Mouse (Mus musculus): ENCODE data around the gene H2al1m.
"Not testable (repeated sequence)": the region's sequence is repeated elsewhere in the genome, so short reads cannot be mapped to it uniquely, and the experiment has no call there.

The H2al1m gene

DNA sequence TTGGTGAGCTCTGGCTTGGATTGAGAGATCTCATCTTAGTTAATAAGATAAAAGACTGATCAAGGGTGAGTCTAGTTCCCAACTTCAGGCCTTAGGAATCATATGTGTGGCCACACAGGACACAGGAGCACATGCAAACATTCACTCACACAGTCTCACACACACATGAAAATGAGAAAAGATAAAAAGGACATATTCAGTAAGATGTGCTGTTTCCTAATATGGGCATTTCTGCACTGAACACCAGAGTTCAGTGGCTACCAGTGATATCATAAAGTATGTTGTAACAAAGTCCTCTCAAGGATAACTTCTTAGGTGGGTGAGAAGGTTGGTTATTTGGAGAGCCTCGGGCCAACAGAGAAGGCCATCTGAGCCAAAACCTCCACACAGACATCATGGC, at the start of gene H2al1m:
TSS of gene H2al1m (plus strand) at position 301 of the 400 bp plus-strand sequence.
- in situ Hi-C loops (cut with MboI, MseI): not testable (repeated sequence)

DNA sequence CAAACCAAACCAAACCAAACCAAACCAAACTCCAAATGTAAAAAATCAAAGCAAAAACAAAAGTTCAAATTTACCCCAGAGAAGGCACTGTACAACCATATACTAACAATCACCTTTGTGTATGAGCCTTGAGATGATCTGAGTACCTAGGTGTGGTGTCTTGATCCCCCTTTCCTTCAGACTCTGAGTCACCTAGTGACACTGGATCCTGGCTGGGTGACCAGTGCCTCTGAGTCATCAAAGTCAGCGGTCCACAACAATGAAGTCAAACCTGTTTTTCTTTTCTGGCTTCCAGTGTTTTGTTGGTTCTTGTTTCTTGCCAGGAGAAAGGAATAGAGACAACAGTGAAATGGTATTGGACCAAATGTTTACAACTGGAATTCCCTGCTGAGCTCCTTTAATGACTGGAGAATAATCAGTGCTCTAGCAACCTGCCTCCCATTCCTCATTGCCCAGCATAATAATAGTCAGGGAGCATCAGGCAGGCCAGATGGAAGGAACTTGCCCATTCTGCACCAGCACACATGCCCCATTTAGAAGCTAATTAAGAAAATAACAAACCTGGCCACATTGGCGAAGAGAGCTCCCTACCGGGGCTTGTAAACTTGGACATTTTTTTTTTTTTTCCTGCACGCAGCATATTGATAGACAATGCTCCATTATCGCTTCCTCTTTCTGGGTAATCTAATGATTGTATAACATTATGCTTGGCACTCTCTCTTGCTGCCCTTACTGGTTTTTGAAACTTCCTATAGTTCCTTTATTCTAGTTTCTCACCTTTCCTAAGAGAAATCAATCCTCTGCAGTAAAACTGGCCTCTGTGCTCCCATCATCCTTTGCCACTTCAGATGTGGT, 42.6 kb upstream of the H2al1m start:
- in situ Hi-C loops (cut with MboI, MseI): no loop called here

DNA sequence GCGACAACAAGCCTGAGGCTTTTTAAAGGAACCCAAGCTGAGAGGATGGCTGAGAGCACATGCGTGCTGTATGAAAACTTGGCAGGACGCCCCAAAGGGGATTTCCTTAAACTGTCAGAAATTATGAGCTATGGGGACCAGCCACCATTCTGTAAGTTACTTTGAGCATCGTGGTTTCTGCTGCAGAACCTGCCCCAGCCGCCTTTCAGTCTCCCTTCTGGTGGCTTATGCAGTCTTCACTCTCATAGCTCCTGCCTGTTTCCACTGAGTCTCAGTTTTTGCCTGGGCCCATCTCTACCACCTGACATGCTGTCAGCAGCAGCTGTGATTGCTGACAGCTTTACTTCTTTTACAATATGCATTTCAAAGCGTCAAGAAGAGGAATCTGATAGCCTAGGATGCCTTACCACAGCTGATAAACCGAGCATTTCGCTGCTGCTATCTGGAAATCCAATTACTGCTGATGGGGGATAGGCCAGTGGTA, 40.1 kb upstream of the H2al1m start:
- in situ Hi-C loops (cut with MboI, MseI): no loop called here

DNA sequence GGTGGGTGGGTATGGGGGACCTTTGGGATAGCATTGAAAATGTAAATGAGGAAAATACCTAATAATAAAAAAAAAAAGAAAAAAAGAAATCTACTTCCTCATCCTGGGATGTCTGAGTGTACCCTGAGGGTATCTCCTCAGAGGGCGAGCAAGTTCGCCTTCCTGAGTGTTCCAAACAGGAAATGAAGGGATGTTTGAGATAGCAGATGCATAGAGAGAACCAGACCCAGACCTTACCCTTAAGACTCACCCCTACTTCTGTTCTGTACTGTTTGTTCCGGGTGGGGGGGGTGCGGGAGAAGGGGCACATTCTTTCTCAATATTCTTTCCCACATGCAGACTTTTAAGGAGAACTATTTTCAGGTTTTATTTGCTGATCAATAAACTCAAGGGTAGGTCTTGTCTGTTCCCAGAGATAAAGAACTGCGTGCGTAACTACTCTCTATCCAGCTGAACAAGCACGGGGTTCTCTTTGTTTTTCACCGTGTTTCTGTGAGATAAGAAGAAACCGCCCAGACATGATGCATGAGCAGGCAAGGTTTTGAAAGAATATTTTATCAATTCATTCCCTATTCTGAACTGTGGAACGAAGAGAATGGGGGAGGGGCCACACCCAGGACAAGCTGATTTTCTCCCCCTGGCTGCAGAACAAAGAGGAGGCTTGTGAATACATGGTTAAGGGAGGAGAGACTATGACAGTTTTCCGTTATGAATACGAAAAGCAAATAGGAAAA, 38.8 kb upstream of the H2al1m start:
- in situ Hi-C loops (cut with MboI, MseI): no loop called here

DNA sequence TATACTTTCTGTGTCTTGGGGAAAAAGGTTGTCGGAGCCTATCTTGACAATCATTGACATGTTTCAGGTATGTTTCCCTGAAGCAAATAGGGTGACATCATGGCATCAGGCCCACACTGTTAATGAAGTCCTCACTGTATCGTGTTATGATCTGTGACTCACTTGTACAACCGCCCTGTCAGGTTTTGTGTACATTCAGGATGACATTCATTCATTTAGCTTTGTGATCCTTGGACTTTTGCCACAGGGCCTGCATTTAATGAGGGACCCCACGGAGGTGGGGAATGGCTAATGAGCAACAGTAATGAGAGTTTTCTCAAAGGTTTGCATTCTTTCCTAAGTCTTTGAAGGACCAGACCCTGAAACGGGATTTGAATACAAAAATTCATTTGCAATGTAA, 34.7 kb upstream of the H2al1m start:
- in situ Hi-C loops (cut with MboI, MseI): no loop called here

DNA sequence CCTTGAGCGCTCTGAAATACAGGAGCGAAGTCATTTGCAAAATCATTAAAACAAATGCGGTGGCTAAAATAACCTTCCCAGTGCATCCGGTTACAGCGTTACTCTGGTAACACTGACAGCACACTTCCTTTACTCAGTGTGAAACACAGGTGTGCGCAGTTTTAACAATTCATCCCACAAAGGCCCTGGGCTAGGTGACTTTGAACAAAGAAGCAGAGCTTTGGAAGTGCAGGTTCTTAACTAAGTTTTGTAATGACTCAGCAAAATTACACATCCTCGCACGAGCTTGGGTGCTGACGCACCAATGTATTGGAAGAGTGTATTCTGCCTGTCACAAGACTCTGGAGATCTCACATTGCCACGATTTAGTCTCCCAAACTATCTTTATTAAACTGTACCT, 29.6 kb upstream of the H2al1m start:
- in situ Hi-C loops (cut with MboI, MseI): no loop called here

DNA sequence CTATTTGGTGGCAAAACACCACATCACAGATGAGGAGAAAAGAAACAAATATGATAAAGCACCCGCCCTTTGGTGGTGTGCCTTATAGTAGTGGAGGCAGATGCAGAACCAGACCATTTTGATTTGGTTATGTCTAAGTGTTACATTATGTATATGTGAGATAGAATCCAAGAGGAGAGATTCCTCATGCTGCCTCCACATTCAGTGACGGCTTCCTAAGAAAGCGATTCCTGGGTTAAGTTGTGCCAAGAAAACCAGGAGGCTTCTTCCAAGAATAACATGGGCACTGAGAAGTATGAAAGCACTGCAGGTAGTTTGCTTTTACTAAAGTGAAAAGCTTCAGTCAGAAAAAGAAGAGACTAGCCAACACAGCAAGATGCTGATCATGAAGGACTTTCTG, 28.7 kb upstream of the H2al1m start:
- in situ Hi-C loops (cut with MboI, MseI): no loop called here

DNA sequence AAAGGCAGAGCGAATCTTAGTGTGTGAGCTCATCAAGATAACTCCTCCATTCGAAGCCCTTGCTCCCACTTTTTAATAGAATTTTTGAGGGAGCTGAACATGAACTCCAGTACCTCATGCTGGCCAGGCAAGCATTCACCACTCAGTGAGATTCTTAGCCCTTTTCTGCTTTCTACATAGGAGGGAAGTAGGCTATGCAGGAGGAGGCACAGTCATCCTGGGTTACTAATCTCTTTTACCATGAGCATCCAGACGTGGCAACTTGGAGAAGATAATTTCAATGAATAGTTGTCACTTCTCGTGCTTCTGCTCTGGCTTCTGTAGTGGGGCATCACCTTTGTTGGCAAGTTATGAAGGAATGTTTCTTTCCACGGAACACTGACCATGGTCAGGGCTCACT, 26.8 kb upstream of the H2al1m start, which contains the start of gene Gm14862:
TSS of gene Gm14862 (minus strand) at position 134 of the 400 bp plus-strand sequence.
- in situ Hi-C loops (cut with MboI, MseI): no loop called here

DNA sequence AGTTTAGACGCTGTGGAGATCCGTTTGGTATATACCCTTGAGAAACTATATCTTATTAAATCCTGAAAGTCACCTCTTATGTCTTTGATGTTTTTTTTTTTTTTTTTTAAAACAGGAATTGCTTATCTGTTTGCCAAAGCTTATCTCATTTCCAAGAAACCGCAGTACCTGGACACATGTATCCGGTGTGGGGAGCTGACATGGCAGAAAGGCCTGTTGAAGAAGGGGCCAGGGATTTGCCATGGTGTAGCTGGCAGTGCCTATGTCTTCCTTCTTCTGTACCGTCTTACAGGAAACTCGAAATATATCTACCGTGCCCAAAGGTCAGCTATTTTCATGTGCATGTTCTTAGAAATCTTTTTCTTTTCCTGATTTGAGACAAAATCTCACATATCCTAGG, 25.7 kb upstream of the H2al1m start:
- in situ Hi-C loops (cut with MboI, MseI): no loop called here

DNA sequence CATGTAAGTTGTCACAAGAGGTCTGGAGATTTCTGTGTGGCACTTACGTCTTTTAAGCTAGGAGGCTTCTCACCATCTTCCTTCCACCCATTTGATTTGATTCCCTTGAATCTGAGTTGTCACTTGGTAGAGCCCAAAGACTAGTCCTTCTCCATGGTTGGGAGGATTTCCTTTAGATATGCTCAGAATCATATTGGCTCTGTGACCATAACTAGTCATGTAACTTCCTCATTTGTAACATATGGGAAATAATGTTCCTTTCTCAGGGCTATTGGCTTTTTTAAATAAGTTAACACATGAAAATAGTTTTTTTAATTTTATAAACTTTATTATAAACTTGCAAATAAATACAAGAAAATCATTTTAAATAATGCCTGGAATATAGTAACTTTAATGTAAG, 24.3 kb upstream of the H2al1m start:
- in situ Hi-C loops (cut with MboI, MseI): no loop called here

DNA sequence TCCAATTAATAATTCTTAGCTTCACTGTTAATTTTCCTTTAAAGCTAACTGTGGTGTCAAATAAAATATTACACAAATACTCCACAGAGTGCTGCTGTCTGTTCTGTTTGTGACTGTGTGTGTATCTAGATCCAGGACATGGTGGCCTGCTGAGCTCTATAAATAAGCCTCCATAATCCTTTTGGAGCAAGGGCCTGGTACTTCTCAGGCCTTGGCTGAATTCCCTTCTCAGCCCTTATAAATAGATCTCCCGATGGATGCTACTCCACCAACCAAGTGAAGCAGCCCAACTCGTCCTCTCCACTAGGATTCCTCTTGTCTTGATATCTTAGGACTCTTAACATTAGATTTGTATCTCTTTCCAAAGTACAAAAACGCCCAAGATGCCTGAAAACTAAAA, 12.5 kb upstream of the H2al1m start:
- in situ Hi-C loops (cut with MboI, MseI): no loop called here

DNA sequence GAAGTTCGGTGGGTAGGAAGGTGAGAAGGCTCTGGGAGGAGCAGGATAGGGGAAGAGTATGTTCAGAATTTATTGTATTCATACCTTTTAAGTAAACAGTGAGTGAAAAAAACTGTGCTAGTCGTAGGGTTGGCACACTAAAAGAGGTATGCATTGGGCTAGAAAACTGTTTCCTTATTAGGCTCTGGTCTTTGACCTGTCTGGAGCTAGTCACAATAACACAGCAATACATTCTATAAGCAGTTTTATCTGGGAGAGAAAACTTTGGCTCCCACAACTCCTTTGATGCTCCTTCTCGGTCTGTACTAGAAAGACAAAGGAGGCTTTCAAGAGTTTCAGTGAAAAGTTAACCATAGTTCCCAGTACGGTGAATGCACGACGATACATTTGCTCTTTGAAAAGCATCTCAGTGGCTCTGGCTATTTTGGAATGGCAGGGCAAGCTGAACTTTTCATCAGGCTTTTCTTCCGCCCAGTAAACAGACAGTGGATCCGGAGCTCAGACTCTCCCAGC, 11.6 kb upstream of the H2al1m start:
- in situ Hi-C loops (cut with MboI, MseI): no loop called here

DNA sequence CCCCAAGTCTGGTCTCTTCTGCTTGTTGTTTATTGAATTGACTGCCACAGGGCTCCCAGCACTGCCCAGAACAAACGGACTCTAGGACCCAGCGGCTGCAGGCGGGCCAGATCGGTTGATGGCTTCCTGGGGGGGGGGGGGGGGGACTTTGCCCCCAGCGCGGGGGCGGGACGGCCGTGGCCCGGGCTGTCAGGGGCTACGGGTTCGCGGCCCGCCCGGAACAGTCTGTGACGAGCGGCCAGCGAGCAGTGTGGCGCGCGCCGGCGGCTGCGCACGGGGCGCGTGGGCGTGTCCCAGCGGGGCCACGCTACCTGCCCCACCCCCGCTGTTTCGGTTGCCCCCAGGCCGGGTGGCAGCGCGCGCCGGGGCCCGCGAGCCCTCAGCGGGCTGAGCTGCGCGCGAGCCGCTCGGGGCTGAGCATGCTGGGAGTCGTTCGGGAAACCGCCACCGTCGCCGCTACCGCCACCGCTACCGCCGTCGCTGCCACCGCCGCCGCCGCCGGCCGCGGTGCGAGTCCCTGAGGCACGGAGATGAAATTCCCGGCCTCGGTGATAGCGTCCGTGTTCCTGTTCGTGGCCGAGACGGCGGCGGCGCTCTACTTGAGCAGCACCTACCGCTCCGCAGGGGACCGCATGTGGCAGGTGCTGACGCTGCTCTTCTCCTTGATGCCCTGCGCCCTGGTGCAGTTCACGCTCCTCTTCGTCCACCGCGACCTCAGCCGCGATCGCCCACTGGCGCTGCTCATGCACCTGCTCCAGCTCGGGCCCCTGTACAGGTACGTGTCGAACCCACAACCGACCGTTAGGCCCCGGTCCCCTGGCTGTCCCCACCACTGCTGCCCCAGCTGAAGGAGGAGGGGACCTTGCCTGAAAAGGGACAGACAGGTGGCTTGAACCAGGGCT, 10.9 kb upstream of the H2al1m start, which contains the start of gene Xk:
TSS of gene Xk (plus strand) at position 297 of the 902 bp plus-strand sequence.
- in situ Hi-C loops (cut with MboI, MseI): no loop called here

DNA sequence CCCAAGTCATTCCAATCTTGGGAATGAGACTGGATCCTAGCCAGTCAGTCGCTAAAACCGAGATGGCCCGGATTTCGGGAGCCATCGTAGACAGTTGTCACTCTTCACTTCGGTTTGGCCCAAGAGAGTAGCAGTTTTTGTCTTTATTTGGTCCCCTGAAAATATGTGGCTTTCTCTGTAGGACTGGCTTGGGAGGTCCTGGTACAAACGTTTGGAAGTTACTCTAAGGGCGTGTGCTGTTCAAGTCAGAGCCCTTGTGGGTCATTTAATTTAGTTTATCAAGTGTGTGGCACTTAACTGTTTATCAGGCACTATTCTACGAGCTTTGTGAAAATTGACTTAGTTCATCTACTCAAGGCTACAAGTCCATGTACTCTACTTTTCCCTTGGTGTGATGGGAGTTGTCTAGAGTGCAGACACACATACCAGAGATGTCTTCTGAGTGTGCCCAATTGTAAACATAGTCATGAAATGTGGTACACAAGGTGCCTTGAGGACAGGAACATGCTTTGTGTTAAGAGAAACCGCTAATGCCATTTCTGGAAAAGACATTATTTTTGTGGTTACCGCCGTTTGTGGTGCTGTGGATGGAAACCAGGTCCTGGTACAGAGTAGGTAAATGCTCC, 10.1 kb upstream of the H2al1m start:
- in situ Hi-C loops (cut with MboI, MseI): no loop called here

DNA sequence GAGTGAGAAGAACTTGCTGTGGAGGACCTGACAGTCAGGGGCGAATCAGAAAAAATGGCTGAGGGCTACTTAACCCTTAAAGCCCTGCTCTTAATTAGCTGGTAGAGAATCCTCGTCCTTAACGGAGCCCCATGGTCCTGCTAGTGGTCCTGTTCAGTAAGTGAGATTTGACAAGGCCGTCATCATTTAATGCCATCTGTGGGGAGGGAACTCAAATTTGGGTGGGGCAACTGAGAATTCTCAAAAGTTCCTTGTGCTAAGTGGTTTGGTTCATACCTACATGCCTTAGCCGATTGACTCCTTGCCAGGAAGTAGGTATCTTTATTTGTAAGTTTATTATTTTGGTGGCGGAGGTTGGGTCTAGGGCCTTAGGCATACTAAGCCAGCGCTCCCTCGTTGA, 9.2 kb upstream of the H2al1m start:
- in situ Hi-C loops (cut with MboI, MseI): no loop called here

DNA sequence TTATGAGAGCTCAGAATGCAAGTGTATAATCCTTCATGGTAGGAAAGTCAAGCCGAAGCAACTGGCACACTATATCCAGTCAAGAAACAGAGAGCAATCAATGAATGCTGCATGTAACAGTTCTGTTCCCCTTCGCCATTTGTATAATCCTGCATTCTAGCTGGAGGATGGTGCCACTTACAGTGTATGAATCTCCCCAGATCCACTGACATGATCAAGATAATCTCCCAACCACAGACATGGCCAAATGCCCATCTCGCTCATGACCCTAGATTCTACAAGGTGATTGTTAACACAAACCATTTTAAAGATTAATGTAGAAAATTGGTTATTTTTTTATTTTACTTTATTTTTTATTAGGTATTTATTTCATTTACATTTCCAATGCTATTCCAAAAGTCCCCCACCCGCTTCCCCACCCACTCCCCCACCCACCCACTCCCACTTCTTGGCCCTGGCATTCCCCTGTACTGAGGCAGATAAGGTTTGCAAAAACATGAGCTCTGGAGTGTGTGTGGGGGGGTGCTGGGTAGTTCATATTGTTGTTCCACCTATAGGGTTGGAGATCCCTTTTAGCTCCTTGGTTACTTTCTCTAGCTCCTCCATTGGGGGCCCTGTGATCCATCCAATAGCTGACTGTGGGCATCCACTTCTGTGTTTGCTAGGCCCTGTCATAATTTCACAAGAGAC, 9.7 kb downstream of the H2al1m start:
- in situ Hi-C loops (cut with MboI, MseI): loop anchor here (5.0 kb wide), 2 partner anchors 259 to 264 kb away; no protein-coding TSS in a partner anchor

DNA sequence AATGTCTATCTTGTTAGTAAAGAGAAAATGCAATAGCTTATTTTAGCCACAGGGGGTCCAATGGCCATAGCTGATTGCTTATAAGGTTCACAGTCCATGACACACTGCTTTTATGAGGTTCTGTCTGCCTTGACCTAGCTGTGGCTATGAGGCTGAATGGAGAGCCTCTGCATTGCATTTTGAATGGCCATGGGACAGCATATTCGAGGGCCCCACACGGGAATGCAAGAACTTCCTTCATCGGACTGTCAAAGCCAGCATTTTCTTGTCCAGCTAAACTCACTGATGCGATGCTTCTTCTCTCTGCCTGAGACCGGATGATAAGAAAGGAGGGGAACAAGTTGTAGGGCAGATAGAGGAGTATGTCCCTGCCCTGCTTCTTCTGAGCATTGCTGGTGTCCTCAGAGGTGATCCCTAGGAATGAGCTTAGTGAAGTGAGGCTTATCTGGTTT, 14.9 kb downstream of the H2al1m start:
- in situ Hi-C loops (cut with MboI, MseI): no loop called here

DNA sequence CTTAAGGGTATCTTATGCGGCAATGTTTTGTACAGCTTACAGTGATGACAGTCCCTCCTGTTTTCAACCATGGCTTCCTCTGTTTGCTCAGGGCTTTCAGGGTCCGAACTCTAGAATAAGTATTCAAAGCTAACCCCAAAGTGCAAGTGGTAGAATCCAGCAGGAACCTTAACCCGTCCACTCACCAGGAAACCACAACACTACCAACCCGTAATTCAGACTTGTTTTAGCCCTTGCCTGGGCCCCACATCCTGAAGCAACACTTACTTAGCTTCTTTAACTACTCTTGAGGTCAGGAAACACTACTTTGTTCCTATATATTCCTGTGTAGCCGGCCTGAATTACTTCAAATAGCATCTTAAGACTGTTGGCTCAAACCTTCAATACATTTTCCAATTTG, 19.2 kb downstream of the H2al1m start:
- in situ Hi-C loops (cut with MboI, MseI): no loop called here

DNA sequence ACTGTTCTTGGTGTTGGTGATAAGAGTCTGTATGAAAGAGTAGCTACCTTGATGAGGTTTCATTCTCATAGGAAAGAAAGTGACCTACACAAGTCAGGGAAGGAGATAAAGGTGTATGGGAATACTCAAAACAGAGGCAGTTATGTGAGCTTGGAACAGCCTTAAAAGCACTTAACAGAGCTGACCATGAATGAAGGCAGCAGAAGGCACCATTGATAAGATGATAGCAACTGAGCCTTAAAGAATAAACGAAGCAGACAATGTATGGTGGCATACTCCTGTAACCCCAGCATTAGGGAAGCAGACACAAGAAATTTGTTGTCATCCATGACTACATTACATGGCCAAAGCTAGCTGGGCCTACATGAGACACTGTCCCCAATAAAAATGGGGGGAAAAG, 19.9 kb downstream of the H2al1m start:
- in situ Hi-C loops (cut with MboI, MseI): no loop called here

DNA sequence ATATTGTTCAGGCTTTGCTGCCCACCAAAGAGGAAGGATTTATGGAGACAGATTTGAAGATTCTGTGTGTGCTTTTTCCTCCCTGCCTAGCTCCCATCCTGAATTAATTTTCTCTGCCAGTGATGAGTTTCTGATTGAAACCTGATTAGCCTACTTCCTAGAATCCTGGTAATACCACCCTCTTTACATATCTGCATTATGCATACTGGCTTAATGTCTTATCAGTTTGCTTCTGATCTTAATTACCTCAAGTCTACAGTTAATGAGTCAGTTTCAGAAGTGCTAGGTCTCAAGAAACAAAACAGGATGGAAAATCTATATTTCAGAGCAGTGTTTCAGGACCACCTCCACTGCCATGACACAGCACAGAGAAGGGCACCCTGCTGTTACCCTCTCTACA, 32.9 kb downstream of the H2al1m start:
- in situ Hi-C loops (cut with MboI, MseI): not testable (repeated sequence)
